Mouse (Mus musculus): ENCODE data around the gene Uimc1.

DNA sequence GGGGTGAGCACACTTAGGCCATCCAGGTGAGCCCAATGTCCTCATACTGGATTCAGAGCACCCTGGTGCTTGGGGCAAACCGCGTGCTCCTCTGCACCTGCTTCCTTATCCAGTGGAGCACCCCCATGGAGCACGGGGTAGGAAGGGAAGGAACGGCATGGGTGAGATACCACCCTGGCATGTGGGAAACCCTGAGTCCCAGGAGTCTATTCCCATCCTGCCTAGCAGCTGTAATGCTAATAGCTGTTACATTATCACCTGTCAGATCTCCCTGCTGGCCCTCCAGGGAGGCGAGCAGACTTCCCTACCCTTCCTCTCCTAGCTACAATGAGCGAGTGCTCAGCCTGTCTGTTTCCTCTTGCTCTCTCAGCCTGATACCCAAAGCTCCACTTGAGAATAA, 104.9 kb downstream of the Uimc1 start:
- TF ChIP-seq CTCF (IDR thresholded peaks at IDR 0.05; ENCODE audit: insufficient read depth, low read depth, low read length) (no peak), POLR2A (IDR thresholded peaks at IDR 0.05; ENCODE audit: insufficient read depth, low read depth, low read length) (no peak)
